ENCODE assay signal across 16 mouse cellular contexts in the genomic region with DNA sequence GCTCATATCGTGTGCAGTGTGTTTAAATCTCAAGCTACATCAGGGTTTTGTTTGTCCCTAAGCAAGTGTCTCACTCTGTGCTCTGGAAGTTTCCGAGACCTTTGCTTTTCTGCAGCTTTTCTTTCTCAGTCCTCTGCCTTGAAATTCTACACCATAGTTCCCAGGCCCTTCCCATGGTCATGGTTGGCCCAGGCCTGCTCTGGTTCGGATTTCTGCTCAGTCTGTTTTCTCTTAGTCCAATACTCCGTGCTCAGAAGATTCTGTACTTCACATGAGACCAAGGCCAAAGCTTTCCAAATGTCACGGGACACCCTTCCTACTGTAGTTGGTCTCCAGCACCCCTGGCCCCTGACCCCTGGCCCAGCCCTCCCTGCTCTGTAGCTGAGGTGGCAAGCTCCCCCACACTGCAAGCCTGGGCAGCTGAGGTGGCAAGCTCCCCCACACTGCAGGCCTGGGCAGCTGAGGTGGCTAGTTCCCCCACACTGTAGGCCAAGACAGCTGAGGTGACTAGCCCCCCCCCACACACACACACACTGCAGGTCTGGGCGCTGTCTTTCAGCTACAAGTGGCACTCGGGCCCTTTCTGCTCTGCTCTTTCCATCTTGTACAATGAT. TPM values are rescaled to one million over a fixed set of nuclear protein-coding genes. Genes with fewer than 3 reads are reported as not detected.
DNase-seq lines count a peak whose midpoint lies in the region; TF ChIP-seq lines count a peak whose summit lies in the region.
"Had no signal": no experiment of that assay in that cellular context is flagged by ENCODE, and none has a peak within 500 bp of the region (broad histone marks: within the 10 kb centered on the region; RNA-seq: fewer than 3 reads in every experiment).

No protein-coding gene starts in this region.

- no peaks in the 10 kb centered on the region for H3K27me3 ChIP-seq in myocyte (ENCODE audit: control insufficient read depth, insufficient read depth, insufficient read length)
- H3K27me3 ChIP-seq: embryonic facial prominence, embryonic 15.5 days had no signal

- no peaks in the 10 kb centered on the region for H3K36me3 ChIP-seq in myocyte (ENCODE audit: control insufficient read depth, insufficient read depth)
- H3K36me3 ChIP-seq: embryonic facial prominence, embryonic 15.5 days had no signal

- H3K79me2 ChIP-seq in myocyte (ENCODE audit: control insufficient read depth, insufficient read depth) = no peaks in the 10 kb centered on the region

- H3K4me3 ChIP-seq in myocyte = no peak overlapping the region
- H3K4me3 ChIP-seq: embryonic facial prominence, embryonic 15.5 days; left cerebral cortex, adult 2 months had no signal

- TF ChIP-seq POLR2A in myocyte (IDR thresholded peaks at IDR 0.05; ENCODE audit: insufficient read length, low read depth) = no peak

- DNase-seq in adrenal gland, postnatal 10 days = peak; percentile 12
- DNase-seq in adrenal gland, postnatal 4 days (ENCODE audit: low spot score in 2 of 2) = no peak
- DNase-seq in kidney, postnatal 4 days = peak; percentile 40 to 58
- no peak for DNase-seq in kidney, adult 11 months
- DNase-seq in forelimb bud, embryonic 11.5 days (ENCODE audit: low read depth, low spot score) = peak; percentile 70
- no peak for DNase-seq in spleen, adult 12 weeks (ENCODE audit: low spot score)
- no peak for DNase-seq in spleen, postnatal 10 days (ENCODE audit: low spot score in 2 of 2)
- DNase-seq: forebrain, postnatal 0 days; heart, postnatal 4 days; kidney, postnatal 25 days; thymus, adult 18-20 months had no signal

- H3K4me2 ChIP-seq in myocyte (ENCODE audit: low read depth) = no peak overlapping the region
- H3K4me2 ChIP-seq: embryonic facial prominence, embryonic 15.5 days had no signal

- H3ac ChIP-seq in myocyte (ENCODE audit: control insufficient read depth, insufficient read length) = no peak overlapping the region

TF ChIP-seq in myocyte, 11 proteins besides CTCF, POLR2A, EP300 and RAD21:
- TF ChIP-seq TCF3 (IDR thresholded peaks at IDR 0.05; ENCODE audit: insufficient read length, low read depth) = peak; percentile 38
- peak in 2 of 3 experiments; percentile 43 to 68 for TF ChIP-seq MYOD1 (IDR thresholded peaks at IDR 0.05; ENCODE audit: control insufficient read depth in 1 of 3, insufficient read length in 2 of 3, low read depth in 2 of 3)
- no peak for TF ChIP-seq USF1 (IDR thresholded peaks at IDR 0.05; ENCODE audit: low read depth)
- peak in 2 of 3 experiments; percentile 80 to 85 for TF ChIP-seq MYOG (IDR thresholded peaks at IDR 0.05; ENCODE audit: control insufficient read depth in 1 of 3, insufficient read depth in 1 of 3, insufficient read length in 2 of 3, low read depth in 2 of 3)

RNA-seq across cellular contexts. Expression of gene Mgat4d, which starts 15.0 kb away (rescaled TPM):
- not detected for total RNA-seq in adrenal gland, postnatal 10 days (2021)
- not detected for total RNA-seq in adrenal gland, postnatal 4 days (2021)
- polyA plus RNA-seq in myocyte (2012; fragmentation: generic; extraction: Trizol) = not detected
- total RNA-seq: forebrain, postnatal 0 days; heart, postnatal 4 days; left cerebral cortex, adult 2 months had no signal
- polyA plus RNA-seq: embryonic facial prominence, embryonic 15.5 days; forebrain, postnatal 0 days; liver, embryonic 14.5 days; macrophage had no signal

RNA-seq across cellular contexts. Expression of gene Clgn, which starts 26.4 kb away (rescaled TPM):
- 1 to 10 TPM in 1 of 2 experiments, under 1 TPM in 1; 0.60 to 1.4 TPM for total RNA-seq in adrenal gland, postnatal 10 days (2021)
- total RNA-seq in adrenal gland, postnatal 4 days (2021) = under 1 TPM; 0.54 to 0.98 TPM
- not detected for polyA plus RNA-seq in myocyte (2012; fragmentation: generic; extraction: Trizol)
- total RNA-seq: heart, postnatal 4 days had no signal
- polyA plus RNA-seq: macrophage had no signal

RNA-seq across cellular contexts. Expression of gene Elmod2, which starts 31.0 kb away (rescaled TPM):
- total RNA-seq in adrenal gland, postnatal 10 days (2021) = 10 to 100 TPM; 22.2 to 25.8 TPM
- 10 to 100 TPM; 19.1 to 25.0 TPM for total RNA-seq in adrenal gland, postnatal 4 days (2021)
- polyA plus RNA-seq in myocyte (2012; fragmentation: generic; extraction: Trizol) = 4.0 TPM

Comparison
In these comparisons a context has a peak if more than half of its experiments do, and no peak if none do; other contexts are left out.
1. DNase-seq: peak in adrenal gland, postnatal 10 days (single experiment), kidney, postnatal 4 days (2 of 2) and forelimb bud, embryonic 11.5 days (single experiment); none in adrenal gland, postnatal 4 days (0 of 2), kidney, adult 11 months (single experiment), spleen, adult 12 weeks (single experiment) and spleen, postnatal 10 days (0 of 2).